Mouse (Mus musculus) embryonic facial prominence, embryonic 13.5 days (tissue): ENCODE data around the gene Kiss1r. TPM values are rescaled to one million over a fixed set of nuclear protein-coding genes. Genes with fewer than 3 reads are reported as not detected.

Experiments
- ATAC-seq: fragments of 200-750 bp; cut with Nextera tagmentation; 2 replicates; pipeline ENCODE4 v1.8.0; 2017; ENCODE audit warnings: low read depth; ENCODE audit not compliant: insufficient number of reproducible peaks, insufficient read depth, low FRiP score, low TSS enrichment
- H3K27ac ChIP-seq: fragments of 300-500 bp; sonication (generic); 2 replicates; pipeline ENCODE4 v1.5.1; 2015; ENCODE audit warnings: moderate library complexity, mild to moderate bottlenecking, inconsistent platforms
- H3K27me3 ChIP-seq: fragments of 300-500 bp; sonication (generic); 2 replicates; pipeline ENCODE4 v1.6.1; 2015; ENCODE audit warnings: mild to moderate bottlenecking, inconsistent platforms
- H3K36me3 ChIP-seq: fragments of 300-500 bp; sonication (generic); 2 replicates; pipeline ENCODE4 v1.6.1; 2015; ENCODE audit warnings: mild to moderate bottlenecking, inconsistent platforms
- H3K4me1 ChIP-seq: fragments of 300-500 bp; sonication (generic); 2 replicates; pipeline ENCODE4 v1.6.1; 2015; ENCODE audit warnings: inconsistent platforms
- H3K4me2 ChIP-seq: fragments of 300-500 bp; sonication (generic); 2 replicates; pipeline ENCODE4 v1.6.1; 2015; ENCODE audit warnings: moderate library complexity, mild to moderate bottlenecking, inconsistent platforms
- H3K4me3 ChIP-seq: fragments of 300-500 bp; sonication (generic); 2 replicates; pipeline ENCODE4 v1.5.1; 2015; ENCODE audit warnings: mild to moderate bottlenecking, inconsistent platforms
- H3K9ac ChIP-seq: fragments of 300-500 bp; sonication (generic); 2 replicates; pipeline ENCODE4 v1.6.1; 2015; ENCODE audit warnings: mild to moderate bottlenecking, inconsistent platforms
- H3K9me3 ChIP-seq: fragments of 300-500 bp; sonication (generic); 2 replicates; pipeline ENCODE4 v1.6.1; 2016; ENCODE audit warnings: inconsistent platforms
- WGBS: fragments of 180-500 bp; shearing (Covaris S2); methylation state at CpG from one replicate; pipeline ENCODE4 v1.1.7; 2015; ENCODE audit warnings: mixed read lengths; 5-methylcytosine and 5-hydroxymethylcytosine counted together
- polyA plus RNA-seq: library from polyadenylated mRNA; unstranded; fragments of >200 nt; fragmentation: Nextera tagmentation; extraction: Ambion mirVana; gene quantifications from 2 replicates; pipeline ENCODE4 v1.2.1, GENCODE M21; 2015

The Kiss1r gene
- polyA plus RNA-seq, 1 experiment from 2014 or later = 1.3 TPM

DNA sequence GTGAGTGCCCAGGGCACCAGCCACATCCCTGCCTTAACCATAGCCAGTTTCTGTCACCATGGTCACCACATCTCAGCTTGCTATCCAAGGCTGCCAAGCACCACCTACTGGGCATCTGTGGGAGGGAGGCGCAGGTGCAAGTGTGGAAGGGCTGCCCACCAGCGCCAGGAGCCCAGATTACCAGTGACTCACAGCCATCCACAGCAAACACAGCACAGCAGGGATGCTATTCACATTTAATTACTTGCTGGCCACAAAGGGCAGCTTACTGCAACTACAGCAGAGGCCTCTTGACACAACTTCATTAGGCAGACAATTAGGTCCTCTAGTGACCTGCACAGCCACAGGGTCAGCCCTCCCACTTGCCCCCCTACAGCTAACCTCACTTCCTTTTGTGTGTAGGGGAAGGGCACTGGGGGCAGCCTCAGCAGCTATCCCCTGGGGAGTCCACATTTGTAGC lies 15.8 kb upstream of the Kiss1r start:
- H3K4me2 ChIP-seq = no peak overlapping the region
- 0 out of 2 replicates have a peak overlapping the region, but pooled peaks have one; percentile 27 for H3K9ac ChIP-seq
- no peaks in the 10 kb centered on the region for H3K9me3 ChIP-seq
- no peaks in the 10 kb centered on the region for H3K4me1 ChIP-seq
- no peak overlapping the region for H3K4me3 ChIP-seq
- H3K27me3 ChIP-seq = no peaks in the 10 kb centered on the region
- no peak for ATAC-seq
- no peak overlapping the region for H3K27ac ChIP-seq
- H3K36me3 ChIP-seq = peaks cover 91% of the 10 kb centered on the region
- 26% methylated on average over 2 of the region's 2 CpGs for whole genome bisulfite sequencing

DNA sequence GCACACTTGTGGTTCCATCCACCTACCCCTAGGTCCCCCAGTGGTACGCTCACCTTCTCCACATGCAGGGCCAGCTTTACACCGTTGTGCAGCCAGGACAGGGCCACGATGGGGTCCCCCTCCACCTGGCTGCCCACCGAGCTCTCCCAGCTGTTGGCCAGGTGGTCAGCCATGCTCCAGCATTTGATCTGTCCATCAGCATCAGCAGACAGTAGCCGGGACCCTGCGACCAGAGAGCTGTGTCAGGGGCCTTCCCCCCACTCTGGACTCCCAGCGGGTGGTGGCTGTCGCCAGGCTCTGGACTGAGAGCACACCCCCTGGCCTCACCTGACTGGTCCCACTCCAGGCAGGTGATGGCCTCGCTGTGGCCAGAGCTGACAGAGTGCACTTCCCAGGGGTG lies 10.1 kb upstream of the Kiss1r start:
- Histone ChIP-seq H3K27me3 (no peaks in the 10 kb centered on the region), H3K36me3 (peaks cover 66% of the 10 kb centered on the region), H3K4me2 (no peak overlapping the region), H3K9me3 (no peaks in the 10 kb centered on the region), H3K27ac (no peak overlapping the region), H3K4me1 (peaks cover 8% of the 10 kb centered on the region), H3K4me3 (no peak overlapping the region), H3K9ac (no peak overlapping the region)
- ATAC-seq = no peak
- 92% methylated on average over 9 of the region's 9 CpGs for WGBS

DNA sequence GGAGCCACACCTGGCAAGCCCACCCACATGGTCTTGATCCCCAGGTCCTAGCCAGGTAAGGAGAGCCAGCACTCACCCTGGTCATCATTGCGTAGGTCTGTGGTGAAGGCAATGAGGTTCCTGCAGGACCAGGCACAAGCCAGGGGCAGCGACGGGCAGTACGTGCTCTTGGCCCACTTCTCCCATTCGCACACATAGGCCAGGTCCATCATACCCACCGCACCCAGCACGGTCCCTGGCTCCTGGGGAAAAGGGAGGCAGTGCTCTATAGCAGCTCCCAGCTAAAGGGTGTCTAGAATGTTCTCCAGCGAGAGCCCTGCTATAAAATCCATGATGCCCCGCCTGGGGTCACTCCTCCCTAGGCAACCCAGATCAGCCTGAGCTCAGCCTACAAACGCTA lies 9.4 kb upstream of the Kiss1r start:
- H3K27ac ChIP-seq = no peak overlapping the region
- WGBS = 92% methylated on average over 10 of the region's 10 CpGs
- peaks cover 8% of the 10 kb centered on the region for H3K4me1 ChIP-seq
- ATAC-seq = no peak
- H3K27me3 ChIP-seq = no peaks in the 10 kb centered on the region
- peaks cover 69% of the 10 kb centered on the region for H3K36me3 ChIP-seq
- no peak overlapping the region for H3K4me2 ChIP-seq
- H3K9me3 ChIP-seq = no peaks in the 10 kb centered on the region
- no peak overlapping the region for H3K9ac ChIP-seq
- no peak overlapping the region for H3K4me3 ChIP-seq

DNA sequence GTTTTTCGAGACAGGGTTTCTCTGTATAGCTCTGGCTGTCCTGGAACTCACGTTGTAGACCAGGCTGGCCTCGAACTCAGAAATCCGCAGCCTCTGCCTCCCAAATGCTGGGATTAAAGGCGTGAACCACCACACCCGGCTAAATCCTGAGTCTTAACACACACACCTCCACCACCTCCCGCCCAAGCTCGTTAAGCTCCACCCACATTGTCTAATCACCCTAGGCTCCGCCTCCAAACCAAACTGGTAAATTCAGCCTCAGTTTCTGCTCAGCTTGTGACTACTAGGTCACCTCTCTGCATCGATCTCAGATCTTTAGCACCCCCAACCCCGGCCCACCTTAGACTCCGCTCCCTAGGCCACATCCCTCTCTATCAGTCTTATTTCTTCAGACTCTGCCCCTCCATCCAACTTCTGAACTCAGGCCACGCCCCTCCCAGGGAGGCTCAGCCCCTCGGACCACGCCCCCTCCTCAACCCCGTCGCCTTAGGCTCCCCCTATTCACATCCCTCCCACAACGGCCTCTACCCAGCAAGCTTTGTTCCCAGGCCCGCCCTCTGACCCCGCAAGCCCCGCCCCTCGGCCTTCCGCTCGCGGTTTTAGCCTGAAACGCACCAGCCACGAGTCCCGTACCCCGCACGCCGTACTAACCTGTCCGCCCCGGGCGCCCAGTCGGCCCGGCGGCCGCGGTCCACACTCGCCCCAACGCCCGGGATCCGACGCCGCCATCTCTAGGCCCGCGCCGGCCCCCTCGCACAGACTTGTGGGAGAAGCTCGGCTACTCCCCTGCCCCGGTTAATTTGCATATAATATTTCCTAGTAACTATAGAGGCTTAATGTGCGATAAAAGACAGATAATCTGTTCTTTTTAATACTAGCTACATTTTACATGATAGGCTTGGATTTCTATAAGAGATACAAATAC lies 8.3 kb upstream of the Kiss1r start, which contains the start of gene Med16:
Gene Med16 (minus strand): TSS at position 757 of the 925 bp plus-strand sequence.
- peak; percentile 92 for ATAC-seq
- 2% methylated on average over 52 of the region's 52 CpGs for WGBS
- H3K36me3 ChIP-seq = peaks cover 65% of the 10 kb centered on the region

DNA sequence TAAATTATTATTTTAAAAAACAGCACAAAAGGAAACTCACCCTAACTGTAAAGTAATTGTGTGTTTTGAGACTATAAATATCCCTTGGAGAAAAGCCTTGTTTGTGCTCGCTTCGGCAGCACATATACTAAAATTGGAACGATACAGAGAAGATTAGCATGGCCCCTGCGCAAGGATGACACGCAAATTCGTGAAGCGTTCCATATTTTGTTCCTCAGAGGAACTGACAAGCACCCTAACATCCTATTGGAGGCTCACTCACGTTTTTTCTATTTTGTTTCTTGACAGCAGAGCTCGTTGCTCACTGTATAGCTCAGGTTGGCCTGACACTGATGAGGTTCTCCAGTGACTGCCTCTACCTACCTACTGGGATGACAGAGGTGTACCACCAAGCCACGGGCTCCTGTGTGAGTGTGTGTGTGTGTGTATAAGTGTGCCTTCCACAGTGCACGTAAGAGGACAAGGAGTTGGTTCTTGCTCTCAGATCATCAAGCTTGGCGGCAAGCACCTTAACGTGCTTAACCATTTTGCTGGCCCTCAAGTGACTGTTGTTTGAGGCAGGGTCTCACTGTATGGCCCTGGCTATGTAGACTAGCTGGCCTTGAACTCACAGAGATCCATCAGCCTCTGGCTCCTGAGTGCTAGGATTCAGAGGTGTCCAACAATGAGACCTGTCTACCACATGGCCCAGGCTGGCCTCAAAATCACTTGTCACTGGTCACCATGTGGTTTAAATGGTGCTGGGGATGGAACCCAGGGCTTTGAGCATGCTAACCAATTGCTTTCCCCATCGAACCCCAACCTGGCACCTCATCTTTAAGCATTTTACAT lies 7.5 kb upstream of the Kiss1r start:
- peaks cover 10% of the 10 kb centered on the region for H3K4me1 ChIP-seq
- H3K27me3 ChIP-seq = no peaks in the 10 kb centered on the region
- H3K4me3 ChIP-seq = peak overlapping the region; percentile 70
- peak overlapping the region; percentile 16; the same call in 1 of the 2 replicates for H3K9ac ChIP-seq
- H3K36me3 ChIP-seq = peaks cover 56% of the 10 kb centered on the region
- H3K9me3 ChIP-seq = no peaks in the 10 kb centered on the region
- ATAC-seq = 0 out of 2 replicates have a peak, but pooled peaks have one; percentile 35
- WGBS = 22% methylated on average over 14 of the region's 14 CpGs
- H3K27ac ChIP-seq = peak overlapping the region; percentile 60
- peak overlapping the region; percentile 53 for H3K4me2 ChIP-seq

More for the DNA sequence above, 8.3 kb upstream of the Kiss1r start, which contains the start of gene Med16:
- Histone ChIP-seq H3K27me3 (no peaks in the 10 kb centered on the region), H3K9me3 (no peaks in the 10 kb centered on the region), H3K27ac (peak within 1 kb of the TSS; percentile 97), H3K9ac (peak within 1 kb of the TSS; percentile 94), H3K4me1 (peaks cover 8% of the 10 kb centered on the region), H3K4me2 (peak within 1 kb of the TSS; percentile 53), H3K4me3 (peak within 1 kb of the TSS; percentile 70)

DNA sequence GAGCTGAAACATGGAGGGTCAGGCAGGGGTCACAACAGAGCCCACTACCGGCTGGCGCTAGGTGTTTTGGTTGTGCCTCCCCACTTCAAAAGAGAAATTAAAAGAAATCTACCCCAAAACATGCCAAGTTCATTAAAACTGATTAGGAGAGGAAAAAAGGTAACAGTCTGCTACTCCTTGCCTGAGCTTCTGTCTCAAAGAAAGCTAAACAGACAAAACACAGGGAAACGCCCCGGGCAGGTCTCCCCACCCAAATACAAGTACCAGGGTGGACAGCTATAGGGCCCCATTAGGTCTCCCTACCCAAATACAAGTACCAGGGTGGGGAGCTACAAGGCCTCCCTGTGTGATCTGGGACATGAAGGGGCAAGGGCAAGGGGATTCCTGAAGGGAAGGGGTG lies 6.2 kb upstream of the Kiss1r start, which contains the start of gene Gm26602:
Gene Gm26602 (plus strand): TSS at position 301 of the 400 bp plus-strand sequence.
- Histone ChIP-seq H3K27ac (peak within 1 kb of the TSS; percentile 60; the same call in 1 of the 2 replicates), H3K4me2 (no peak within 1 kb of the TSS), H3K36me3 (peaks cover 43% of the 10 kb centered on the region), H3K27me3 (no peaks in the 10 kb centered on the region), H3K4me3 (0 out of 2 replicates have a peak within 1 kb of the TSS, but pooled peaks have one; percentile 23), H3K9ac (no peak within 1 kb of the TSS), H3K9me3 (no peaks in the 10 kb centered on the region), H3K4me1 (peaks cover 22% of the 10 kb centered on the region)
- 93% methylated on average over 4 of the region's 4 CpGs for WGBS
- ATAC-seq = no peak

DNA sequence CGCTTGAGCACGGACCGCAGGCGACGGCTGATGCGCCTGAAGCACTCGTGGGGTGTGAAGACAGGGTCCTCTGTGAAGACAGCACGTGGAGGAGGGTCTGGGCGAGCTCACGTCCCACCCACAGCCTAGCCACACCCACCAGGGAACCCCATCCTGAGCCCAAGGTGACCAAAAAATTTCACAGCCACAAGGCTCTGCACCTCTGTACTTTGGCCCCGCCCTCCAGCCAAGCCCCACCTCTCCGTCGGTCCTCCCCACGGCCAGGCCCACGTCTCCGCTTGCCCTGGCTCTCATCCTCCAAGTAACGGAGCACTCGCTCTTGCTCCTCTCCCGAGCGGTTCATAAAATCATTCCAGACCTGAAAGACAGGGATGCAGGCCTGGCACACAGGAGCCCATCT lies 4.4 kb upstream of the Kiss1r start:
- Histone ChIP-seq H3K9me3 (no peaks in the 10 kb centered on the region), H3K36me3 (peaks cover 27% of the 10 kb centered on the region), H3K27me3 (peaks cover 3% of the 10 kb centered on the region), H3K4me1 (peaks cover 35% of the 10 kb centered on the region), H3K4me2 (no peak overlapping the region), H3K27ac (no peak overlapping the region), H3K4me3 (no peak overlapping the region), H3K9ac (no peak overlapping the region)
- no peak for ATAC-seq
- WGBS = 63% methylated on average over 20 of the region's 20 CpGs

DNA sequence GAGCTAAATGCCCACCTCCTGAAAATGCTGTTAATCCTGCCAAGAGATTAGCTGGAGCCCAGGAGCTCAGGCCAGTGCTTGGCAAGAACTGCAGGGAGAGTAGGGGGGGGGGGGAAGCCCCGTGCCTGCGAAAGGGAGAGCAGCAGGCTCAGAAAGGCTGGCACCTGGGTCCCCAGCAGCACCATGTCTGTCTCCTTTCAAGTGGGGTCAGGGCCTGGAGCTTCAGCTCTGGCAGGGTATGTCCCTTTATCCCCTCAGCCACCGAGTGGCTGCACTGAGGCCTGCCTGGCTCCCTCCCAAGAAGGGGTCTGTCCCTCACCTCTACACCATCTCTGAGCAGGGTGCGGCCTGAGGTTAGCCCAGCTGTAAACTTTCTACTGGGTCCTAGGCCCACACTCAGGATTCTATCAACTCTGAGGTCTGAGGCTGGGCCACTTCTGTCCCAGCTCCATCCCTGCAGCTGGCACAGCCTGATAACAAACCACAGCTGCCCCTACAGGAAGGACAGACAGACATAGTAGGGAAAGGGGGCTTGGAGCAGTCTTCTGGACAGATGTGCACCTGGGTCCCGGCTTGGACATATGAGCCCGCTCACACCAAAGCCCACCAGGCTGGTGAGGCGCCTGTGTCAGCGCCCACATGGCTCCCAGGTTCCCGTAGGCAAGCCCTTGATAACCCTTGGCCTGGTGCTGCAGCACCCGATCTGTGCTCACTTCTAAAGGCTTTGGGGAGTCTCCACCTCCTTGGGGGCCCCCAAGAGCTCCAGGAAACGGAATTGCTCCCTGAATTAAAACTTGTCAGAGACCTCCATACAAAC lies 2.4 kb upstream of the Kiss1r start:
- Histone ChIP-seq H3K36me3 (peaks cover 27% of the 10 kb centered on the region), H3K9me3 (no peaks in the 10 kb centered on the region), H3K27ac (no peak overlapping the region), H3K4me3 (no peak overlapping the region), H3K27me3 (peaks cover 22% of the 10 kb centered on the region), H3K4me1 (peaks cover 43% of the 10 kb centered on the region), H3K9ac (peak overlapping the region; percentile 55), H3K4me2 (no peak overlapping the region)
- ATAC-seq = no peak
- 70% methylated on average over 11 of the region's 11 CpGs for whole genome bisulfite sequencing

DNA sequence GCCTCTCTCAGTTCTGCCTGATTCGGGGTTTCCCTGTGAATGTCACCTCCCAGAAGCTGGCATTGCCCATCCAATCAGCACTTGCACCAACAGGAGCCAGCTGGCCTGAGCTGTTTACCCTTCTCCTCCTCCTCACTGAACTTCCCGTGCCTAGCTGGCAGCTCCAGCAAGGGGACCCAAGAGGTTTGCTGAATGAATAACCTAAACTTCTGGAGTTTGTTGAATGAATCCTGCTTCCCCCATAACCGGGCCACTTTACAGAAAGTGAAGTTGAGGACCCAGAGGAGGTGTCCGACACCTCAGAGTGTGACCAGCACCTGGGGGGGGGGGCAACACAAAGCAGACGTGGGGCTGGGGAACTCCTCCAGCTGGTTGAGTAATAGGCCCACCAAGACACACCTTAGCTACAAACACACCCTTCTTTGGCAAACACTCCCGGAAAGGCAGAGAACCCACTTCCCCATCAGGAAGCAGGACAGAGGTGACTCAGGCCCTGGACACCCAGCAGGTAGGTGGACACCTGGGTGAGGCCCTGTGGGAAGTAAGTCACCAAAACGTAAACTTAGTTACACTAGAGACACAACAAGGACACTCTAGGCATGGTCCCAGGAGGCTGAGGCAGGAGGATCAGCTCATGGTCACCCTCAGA lies 1.7 kb upstream of the Kiss1r start:
- Histone ChIP-seq H3K9ac (peak overlapping the region; percentile 55; the same call in 1 of the 2 replicates), H3K27ac (no peak overlapping the region), H3K9me3 (no peaks in the 10 kb centered on the region), H3K27me3 (peaks cover 29% of the 10 kb centered on the region), H3K4me2 (peak overlapping the region; percentile 96), H3K4me3 (peak overlapping the region; percentile 87; the same call in 1 of the 2 replicates), H3K4me1 (peaks cover 43% of the 10 kb centered on the region), H3K36me3 (peaks cover 27% of the 10 kb centered on the region)
- no peak for ATAC-seq
- WGBS = 75% methylated on average over 7 of the region's 7 CpGs

DNA sequence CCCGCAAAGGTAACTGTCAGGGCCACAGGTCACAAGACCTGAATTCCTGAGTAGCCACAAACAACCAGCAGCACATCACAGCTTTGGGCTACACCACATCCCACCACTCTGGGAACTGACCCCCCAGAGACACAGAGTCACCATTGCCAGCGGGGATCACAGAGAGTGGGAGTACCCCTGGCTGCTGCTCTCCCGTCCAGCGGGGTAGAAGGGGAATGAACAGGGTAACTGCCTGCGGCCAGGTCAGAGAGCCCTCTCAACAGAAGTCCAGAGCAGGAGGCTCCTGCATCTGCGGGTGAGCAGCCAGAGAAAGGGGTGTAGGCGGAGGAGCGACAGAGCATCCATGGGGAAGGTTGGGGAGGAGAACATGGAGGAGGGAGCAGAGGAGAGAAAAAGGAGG lies 690 bp upstream of the Kiss1r start:
- H3K9ac ChIP-seq = peak overlapping the region; percentile 97
- no peak for ATAC-seq
- H3K4me1 ChIP-seq = peaks cover 52% of the 10 kb centered on the region
- H3K4me2 ChIP-seq = peak overlapping the region; percentile 96
- 10% methylated on average over 8 of the region's 8 CpGs for WGBS
- H3K27ac ChIP-seq = peak overlapping the region; percentile 81; the same call in 1 of the 2 replicates
- H3K27me3 ChIP-seq = peaks cover 39% of the 10 kb centered on the region
- H3K36me3 ChIP-seq = peaks cover 19% of the 10 kb centered on the region
- H3K4me3 ChIP-seq = peak overlapping the region; percentile 87
- H3K9me3 ChIP-seq = no peaks in the 10 kb centered on the region
